Mouse (Mus musculus) MEL (cell line): ENCODE measurements around the gene Gins1. TPM values are rescaled to one million over a fixed set of nuclear protein-coding genes. Genes with fewer than 3 reads are reported as not detected.

Experiments
- DNase-seq: peaks from one replicate; pipeline ENCODE4 v3.0.0; 2011; ENCODE audit warnings: low read depth, low spot score
- H3K27ac ChIP-seq: 2 replicates; pipeline ENCODE4 v1.5.1; 2012; ENCODE audit warnings: low read depth, mild to moderate bottlenecking, control low read depth, low read length, moderate library complexity; ENCODE audit not compliant: control insufficient read depth
- H3K27me3 ChIP-seq, 2 experiments: fragments of 150-350 bp in 1 of 2; sonication (generic) in 1 of 2; 2 replicates each; pipeline ENCODE4 v1.6.1; 2012; ENCODE audit warnings: low read length in 2 of 2, mild to moderate bottlenecking in 2 of 2, improper control_type of control experiment in 1 of 2, moderate library complexity in 1 of 2; ENCODE audit not compliant: insufficient read depth in 2 of 2, control insufficient read depth in 1 of 2
- H3K36me3 ChIP-seq, 2 experiments: 2 replicates each; pipeline ENCODE4 v1.6.1; 2012 to 2014; ENCODE audit warnings: low read length in 2 of 2, improper control_type of control experiment in 1 of 2, inconsistent platforms in 1 of 2, mild to moderate bottlenecking in 1 of 2; ENCODE audit not compliant: insufficient read depth in 2 of 2, control insufficient read depth in 1 of 2
- H3K4me1 ChIP-seq, 2 experiments: fragments of 150-350 bp in 1 of 2; sonication (generic) in 1 of 2; 2 replicates each; pipeline ENCODE4 v1.6.1; 2012; ENCODE audit warnings: low read length in 2 of 2, improper control_type of control experiment in 1 of 2, mild to moderate bottlenecking in 1 of 2; ENCODE audit not compliant: insufficient read depth in 2 of 2, control insufficient read depth in 1 of 2
- H3K4me3 ChIP-seq, 2 experiments: fragments of 150-350 bp in 1 of 2; sonication (generic) in 1 of 2; 2 replicates each; pipeline ENCODE4 v1.5.1; 2012; ENCODE audit warnings: low read depth in 2 of 2, low read length in 2 of 2, mild to moderate bottlenecking in 2 of 2, moderate library complexity in 2 of 2, control low read depth in 1 of 2, improper control_type of control experiment in 1 of 2; ENCODE audit not compliant: control insufficient read depth in 1 of 2, insufficient read depth in 1 of 2
- H3K79me2 ChIP-seq: 2 replicates; pipeline ENCODE4 v1.6.1; 2012; ENCODE audit warnings: mild to moderate bottlenecking, low read length, moderate library complexity; ENCODE audit not compliant: control insufficient read depth, poor library complexity, insufficient read depth
- H3K9ac ChIP-seq: 2 replicates; pipeline ENCODE4 v1.6.1; 2012; ENCODE audit warnings: low read depth, mild to moderate bottlenecking, control low read depth, low read length, moderate library complexity; ENCODE audit not compliant: control insufficient read depth, poor library complexity, severe bottlenecking
- H3K9me3 ChIP-seq: fragments of 150-350 bp; sonication (generic); replicated peaks from 2 replicates; pipeline ENCODE4 v1.6.1; 2012; ENCODE audit warnings: mild to moderate bottlenecking, low read length, improper control_type of control experiment, moderate library complexity; ENCODE audit not compliant: insufficient read depth
- CHD2 ChIP-seq: IDR thresholded peaks from 2 replicates; pipeline ENCODE4 v1.6.1; 2011; ENCODE audit warnings: low read length, improper control_type of control experiment
- CTCF ChIP-seq, 3 experiments: IDR thresholded peaks in 2 of 3; conservative IDR thresholded peaks in 1 of 3; 2 replicates each; pipeline ENCODE4 v1.5.1; 2011 to 2012; ENCODE audit warnings: low read length in 3 of 3, low read depth in 2 of 3, mild to moderate bottlenecking in 2 of 3, improper control_type of control experiment in 1 of 3, inconsistent platforms in 1 of 3, mixed read lengths in 1 of 3, moderate library complexity in 1 of 3; ENCODE audit not compliant: control insufficient read depth in 1 of 3, insufficient read depth in 1 of 3, poor library complexity in 1 of 3, severe bottlenecking in 1 of 3
- E2F4 ChIP-seq: IDR thresholded peaks from 2 replicates; pipeline ENCODE4 v1.6.1; 2011; ENCODE audit warnings: low read depth, low read length, improper control_type of control experiment, borderline replicate concordance
- ELF1 ChIP-seq: IDR thresholded peaks from 2 replicates; pipeline ENCODE4 v1.6.1; 2014; ENCODE audit warnings: low read depth, mild to moderate bottlenecking, inconsistent platforms, low read length, improper control_type of control experiment, moderate library complexity
- ETS1 ChIP-seq: IDR thresholded peaks from 2 replicates; pipeline ENCODE4 v1.6.1; 2012; ENCODE audit warnings: low read depth, mild to moderate bottlenecking, inconsistent platforms, low read length, improper control_type of control experiment, moderate library complexity
- GABPA ChIP-seq: IDR thresholded peaks from 2 replicates; pipeline ENCODE4 v1.6.1; 2012; ENCODE audit warnings: low read depth, mild to moderate bottlenecking, inconsistent platforms, low read length, improper control_type of control experiment, moderate library complexity
- GATA1 ChIP-seq: IDR thresholded peaks from 2 replicates; pipeline ENCODE4 v1.6.1; 2011; ENCODE audit warnings: low read depth, low read length, improper control_type of control experiment
- HCFC1 ChIP-seq: IDR thresholded peaks from 2 replicates; pipeline ENCODE4 v1.6.1; 2012; ENCODE audit warnings: low read depth, mild to moderate bottlenecking, inconsistent platforms, low read length, improper control_type of control experiment, moderate library complexity
- JUND ChIP-seq: IDR thresholded peaks from 2 replicates; pipeline ENCODE4 v1.6.1; 2011; ENCODE audit warnings: low read depth, mild to moderate bottlenecking, improper control_type of control experiment, low read length
- MAFK ChIP-seq: IDR thresholded peaks from 2 replicates; pipeline ENCODE4 v1.6.1; 2011; ENCODE audit warnings: low read depth, mild to moderate bottlenecking, low read length, improper control_type of control experiment, borderline replicate concordance
- MAZ ChIP-seq: IDR thresholded peaks from 2 replicates; pipeline ENCODE4 v1.6.1; 2012; ENCODE audit warnings: low read depth, mild to moderate bottlenecking, inconsistent platforms, low read length, improper control_type of control experiment
- MXI1 ChIP-seq: IDR thresholded peaks from 2 replicates; pipeline ENCODE4 v1.6.1; 2011; ENCODE audit warnings: mild to moderate bottlenecking, low read depth, low read length, improper control_type of control experiment
- MYC ChIP-seq: IDR thresholded peaks from 2 replicates; pipeline ENCODE4 v1.6.1; 2011; ENCODE audit warnings: low read depth, mild to moderate bottlenecking, low read length, improper control_type of control experiment, moderate library complexity
- NELFE ChIP-seq: IDR thresholded peaks from 2 replicates; pipeline ENCODE4 v1.6.1; 2011; ENCODE audit warnings: low read depth, low read length, improper control_type of control experiment
- NRF1 ChIP-seq: IDR thresholded peaks from 2 replicates; pipeline ENCODE4 v1.6.1; 2014; ENCODE audit warnings: low read depth, mild to moderate bottlenecking, inconsistent platforms, low read length, improper control_type of control experiment, moderate library complexity; ENCODE audit not compliant: poor library complexity, insufficient read depth, severe bottlenecking
- POLR2A ChIP-seq, 2 experiments: IDR thresholded peaks; 2 replicates each; pipeline ENCODE4 v1.6.1; 2011 to 2012; ENCODE audit warnings: low read length in 2 of 2, mild to moderate bottlenecking in 2 of 2, control low read depth in 1 of 2, improper control_type of control experiment in 1 of 2, low read depth in 1 of 2, moderate library complexity in 1 of 2; ENCODE audit not compliant: control insufficient read depth in 1 of 2, insufficient read depth in 1 of 2, poor library complexity in 1 of 2
- POLR2AphosphoS5 ChIP-seq: IDR thresholded peaks from 2 replicates; pipeline ENCODE4 v1.6.1; 2012; ENCODE audit warnings: low read depth, borderline replicate concordance, mild to moderate bottlenecking, inconsistent platforms, low read length, moderate library complexity, mixed read lengths
- RAD21 ChIP-seq: IDR thresholded peaks from 2 replicates; pipeline ENCODE4 v1.6.1; 2011; ENCODE audit warnings: mild to moderate bottlenecking, low read depth, low read length, improper control_type of control experiment
- RCOR1 ChIP-seq: IDR thresholded peaks from 2 replicates; pipeline ENCODE4 v1.6.1; 2012; ENCODE audit warnings: low read depth, mild to moderate bottlenecking, inconsistent platforms, low read length, improper control_type of control experiment
- SIN3A ChIP-seq: IDR thresholded peaks from 2 replicates; pipeline ENCODE4 v1.6.1; 2012; ENCODE audit warnings: low read length, improper control_type of control experiment, inconsistent platforms
- TAL1 ChIP-seq: IDR thresholded peaks from 2 replicates; pipeline ENCODE4 v1.6.1; 2012; ENCODE audit warnings: mild to moderate bottlenecking, inconsistent platforms, low read length, moderate library complexity, mixed read lengths
- TCF12 ChIP-seq: IDR thresholded peaks from 2 replicates; pipeline ENCODE4 v1.6.1; 2014; ENCODE audit warnings: low read depth, mild to moderate bottlenecking, inconsistent platforms, low read length, improper control_type of control experiment, moderate library complexity
- UBTF ChIP-seq: IDR thresholded peaks from 2 replicates; pipeline ENCODE4 v1.6.1; 2012; ENCODE audit warnings: low read depth, mild to moderate bottlenecking, inconsistent platforms, low read length, improper control_type of control experiment, moderate library complexity, borderline replicate concordance; ENCODE audit not compliant: insufficient read depth
- USF1 ChIP-seq: IDR thresholded peaks from 2 replicates; pipeline ENCODE4 v1.6.1; 2014; ENCODE audit warnings: low read depth, mild to moderate bottlenecking, inconsistent platforms, low read length, improper control_type of control experiment, moderate library complexity
- ZC3H11A ChIP-seq: IDR thresholded peaks from 2 replicates; pipeline ENCODE4 v1.6.1; 2012; ENCODE audit warnings: low read depth, mild to moderate bottlenecking, inconsistent platforms, low read length, improper control_type of control experiment
- ZKSCAN1 ChIP-seq: IDR thresholded peaks from 2 replicates; pipeline ENCODE4 v1.6.1; 2012; ENCODE audit warnings: low read depth, mild to moderate bottlenecking, inconsistent platforms, low read length, improper control_type of control experiment, moderate library complexity
- ZMIZ1 ChIP-seq: IDR thresholded peaks from 2 replicates; pipeline ENCODE4 v1.6.1; 2012; ENCODE audit warnings: low read depth, mild to moderate bottlenecking, inconsistent platforms, low read length, improper control_type of control experiment, moderate library complexity
- polyA plus RNA-seq, 2 experiments: library from polyadenylated mRNA; stranded (reverse) in 1 of 2; unstranded in 1 of 2; fragments of >175 nt in 1 of 2; fragments of >200 nt in 1 of 2; gene quantifications; 2 replicates each; pipeline versions ENCODE4 v1.2.1 to v1.2.4; 2012; ENCODE audit warnings: low replicate concordance in 2 of 2, low read depth in 1 of 2; ENCODE audit not compliant: insufficient read length in 2 of 2, insufficient read depth in 1 of 2, missing spikeins in 1 of 2
- total RNA-seq: library from RNA; depleted of rRNA; stranded (reverse); fragments of 300-350 nt; gene quantifications from 2 replicates; pipeline ENCODE4 v1.2.3, GENCODE M21; 2012

Gene Gins1
- total and polyA plus RNA-seq, 3 experiments, result 64.8 to 68.7 TPM; not detected in 1

DNA sequence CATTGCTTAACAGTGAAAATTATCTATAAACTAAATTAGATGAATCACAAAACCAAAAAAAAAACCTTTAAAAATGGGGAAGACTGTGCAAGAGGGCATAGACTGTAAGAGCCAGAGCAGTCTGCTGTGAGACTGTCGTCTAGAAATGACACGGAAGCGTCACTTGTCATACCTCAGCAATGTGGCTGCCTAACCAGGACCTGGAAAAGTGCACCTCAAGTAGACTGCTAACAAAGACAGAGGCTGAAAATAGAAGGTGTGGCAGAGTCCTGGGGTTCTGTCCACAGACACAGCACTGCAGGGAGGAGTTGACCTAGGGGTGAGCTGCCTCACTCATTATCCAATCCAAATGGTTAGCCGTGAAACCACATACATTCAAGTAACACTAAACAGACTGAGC is 17.0 kb downstream of the Gins1 start:
- Histone ChIP-seq H3K4me3 (no peak overlapping the region), H3K79me2 (no peaks in the 10 kb centered on the region), H3K9me3 (no peaks in the 10 kb centered on the region), H3K4me1 (no peaks in the 10 kb centered on the region), H3K27me3 (no peaks in the 10 kb centered on the region), H3K27ac (no peak overlapping the region), H3K9ac (no peak overlapping the region), H3K36me3 (peaks cover 0 to 11% of the 10 kb centered on the region in 2 experiments; a peak in 2 of 4 replicates)
- no peak for TF ChIP-seq ZKSCAN1
- TF ChIP-seq MAFK, result no peak
- TF ChIP-seq GABPA, result no peak
- no peak for TF ChIP-seq JUND
- TF ChIP-seq TAL1, result no peak
- TF ChIP-seq HCFC1, result no peak
- no peak for TF ChIP-seq NELFE
- TF ChIP-seq UBTF, result no peak
- TF ChIP-seq RAD21, result no peak
- TF ChIP-seq USF1, result no peak
- TF ChIP-seq MAZ, result no peak
- no peak for TF ChIP-seq SIN3A
- TF ChIP-seq E2F4, result no peak
- no peak for TF ChIP-seq CHD2
- no peak for TF ChIP-seq ZMIZ1
- TF ChIP-seq RCOR1, result no peak
- TF ChIP-seq ETS1, result no peak
- no peak for TF ChIP-seq TCF12
- DNase-seq, result no peak

DNA sequence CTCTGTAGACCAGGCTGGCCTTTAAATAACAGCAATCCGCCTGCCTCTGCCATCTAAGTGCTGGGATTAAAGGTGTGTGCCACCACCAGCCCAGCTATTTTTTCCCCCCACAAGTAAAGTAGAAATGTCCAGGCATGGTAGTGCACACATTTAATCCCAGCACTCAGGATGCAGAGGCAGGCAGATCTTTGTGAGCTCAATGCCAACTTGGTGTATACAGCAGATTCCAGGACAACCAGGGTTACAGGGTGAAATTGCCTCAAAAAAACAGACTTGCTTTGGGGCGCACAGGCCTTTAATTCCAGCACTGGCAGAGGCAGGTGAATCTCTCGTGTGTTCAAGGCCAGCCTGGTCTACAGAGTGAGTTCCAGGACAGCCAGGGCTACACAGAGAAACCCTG is 17.8 kb downstream of the Gins1 start:
- TF ChIP-seq ELF1 (no peak), POLR2AphosphoS5 (no peak), CTCF (IDR thresholded peaks at IDR 0.05 in 2 of 3, conservative IDR thresholded peaks at IDR 0.05 in 1 of 3; ENCODE audit: control insufficient read depth in 1 of 3, insufficient read depth in 1 of 3, low read depth in 2 of 3, low read length in 3 of 3, poor library complexity in 1 of 3, severe bottlenecking in 1 of 3) (no peak), RCOR1 (no peak), NELFE (no peak), NRF1 (no peak), ZMIZ1 (no peak), GATA1 (no peak), ZC3H11A (no peak), POLR2A (IDR thresholded peaks at IDR 0.05; ENCODE audit: control insufficient read depth in 1 of 2, insufficient read depth in 1 of 2, low read depth in 1 of 2, low read length in 2 of 2, poor library complexity in 1 of 2) (no peak), ZKSCAN1 (no peak), E2F4 (no peak), MYC (no peak), HCFC1 (no peak), SIN3A (no peak), TAL1 (no peak), RAD21 (no peak), JUND (no peak), UBTF (no peak), MXI1 (no peak)
- Histone ChIP-seq H3K27ac (no peak overlapping the region), H3K27me3 (no peaks in the 10 kb centered on the region), H3K36me3 (peaks cover 0 to 11% of the 10 kb centered on the region in 2 experiments; a peak in 2 of 4 replicates), H3K79me2 (no peaks in the 10 kb centered on the region), H3K4me3 (no peak overlapping the region), H3K9me3 (no peaks in the 10 kb centered on the region), H3K4me1 (no peaks in the 10 kb centered on the region), H3K9ac (no peak overlapping the region)
- no peak for DNase-seq
